In genomic region chr1:6059090-6059489, GRCm38 (mm10) we compare ENCODE assay signal across 12 mouse cellular contexts.
"Had no signal": no experiment of that assay in that cellular context is flagged by ENCODE, and none has a peak within 500 bp of the region (broad histone marks: within the 10 kb centered on the region; RNA-seq: fewer than 3 reads in every experiment).

No protein-coding gene starts in this region.

- DNase-seq: gastrocnemius, postnatal 14 days; gastrocnemius, postnatal 36 days; heart, adult 11 months; heart, adult 2 months; heart, postnatal 14 days; heart, postnatal 36 days; kidney, adult 18-20 months; kidney, adult 8-10 months; kidney, postnatal 10 days; kidney, postnatal 25 days; kidney, postnatal 4 days; left cerebral cortex, postnatal 4 days had no signal
